Mouse (Mus musculus): ENCODE data around the gene Slc8a1. TPM values are rescaled to one million over a fixed set of nuclear protein-coding genes. Genes with fewer than 3 reads are reported as not detected.

The Slc8a1 gene
- polyA plus RNA-seq, 1 experiment from 2014 or later = 8.1 TPM

DNA sequence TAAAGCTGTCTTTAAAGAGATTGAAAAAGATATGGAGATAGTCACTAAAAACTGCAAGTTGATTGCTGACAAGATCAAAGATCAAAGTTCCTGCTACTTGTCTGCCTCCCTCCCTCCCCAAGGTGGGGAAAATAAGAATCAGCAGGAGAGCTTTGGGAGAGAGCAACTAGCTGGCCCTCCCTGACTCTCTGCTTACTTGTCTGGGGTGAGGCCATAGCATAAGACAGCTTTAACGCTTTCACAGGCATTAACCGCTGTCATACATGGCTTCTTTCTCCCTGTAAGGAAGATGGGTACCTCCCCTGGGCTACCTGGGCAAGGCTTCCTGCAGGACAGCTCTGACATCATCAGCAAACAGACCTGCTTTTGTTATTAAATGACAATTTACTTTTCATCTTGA lies 344.1 kb downstream of the Slc8a1 start:
- ATAC-seq (ENCODE audit: insufficient read depth) = no peak
- no peak overlapping the region for H3K4me2 ChIP-seq
- no peak for TF ChIP-seq CTCF (IDR thresholded peaks at IDR 0.05; ENCODE audit: low read depth)
- no peaks in the 10 kb centered on the region for H3K36me3 ChIP-seq (ENCODE audit: insufficient read depth)
- 35% methylated on average over 2 of the region's 2 CpGs for WGBS
- H3K9me3 ChIP-seq (ENCODE audit: low read depth, low read length) = no peaks in the 10 kb centered on the region
- no peaks in the 10 kb centered on the region for H3K27me3 ChIP-seq (ENCODE audit: insufficient read depth, low read length)
- peaks cover 14% of the 10 kb centered on the region for H3K4me1 ChIP-seq (ENCODE audit: insufficient read depth)
- H3K27ac ChIP-seq (ENCODE audit: low read depth) = no peak overlapping the region
- no peak for DNase-seq
- no peak overlapping the region for H3K9ac ChIP-seq
- H3K4me3 ChIP-seq (ENCODE audit: low read depth, low read length) = no peak overlapping the region

- Histone ChIP-seq H3K9me3 (ENCODE audit: low read depth, low read length) (no peaks in the 10 kb centered on the region), H3K27me3 (ENCODE audit: insufficient read depth, low read length) (no peaks in the 10 kb centered on the region), H3K36me3 (ENCODE audit: insufficient read depth) (peaks cover 3% of the 10 kb centered on the region; the same call in 1 of the 2 replicates), H3K4me1 (ENCODE audit: insufficient read depth) (peaks cover 14% of the 10 kb centered on the region), H3K27ac (ENCODE audit: low read depth) (no peak overlapping the region), H3K4me2 (no peak overlapping the region), H3K9ac (no peak overlapping the region), H3K4me3 (ENCODE audit: low read depth, low read length) (no peak overlapping the region)
- no peak for TF ChIP-seq CTCF (IDR thresholded peaks at IDR 0.05; ENCODE audit: low read depth)
- peak; percentile 77 for ATAC-seq (ENCODE audit: insufficient read depth)
- peak; percentile 82 for DNase-seq
- 30% methylated on average over 4 of the region's 4 CpGs for WGBS
Observed at GRCm38 (mm10) chr17:81393040-81393439, 345.1 kb downstream of the Slc8a1 start.

- Histone ChIP-seq H3K9me3 (ENCODE audit: low read depth, low read length) (no peaks in the 10 kb centered on the region), H3K36me3 (ENCODE audit: insufficient read depth) (peaks cover 8% of the 10 kb centered on the region; the same call in 1 of the 2 replicates), H3K4me3 (ENCODE audit: low read depth, low read length) (no peak overlapping the region), H3K4me1 (ENCODE audit: insufficient read depth) (peaks cover 14% of the 10 kb centered on the region), H3K27ac (ENCODE audit: low read depth) (no peak overlapping the region), H3K27me3 (ENCODE audit: insufficient read depth, low read length) (no peaks in the 10 kb centered on the region), H3K4me2 (no peak overlapping the region), H3K9ac (no peak overlapping the region)
- 46% methylated on average over 7 of the region's 7 CpGs for WGBS
- ATAC-seq (ENCODE audit: insufficient read depth) (peak; percentile 32; the same call in 1 of the 2 replicates), DNase-seq (no peak)
- TF ChIP-seq CTCF (IDR thresholded peaks at IDR 0.05; ENCODE audit: low read depth) = no peak
Observed at GRCm38 (mm10) chr17:81391478-81391877, 346.7 kb downstream of the Slc8a1 start.

- no peaks in the 10 kb centered on the region for H3K27me3 ChIP-seq (ENCODE audit: insufficient read depth, low read length)
- H3K4me2 ChIP-seq = no peak overlapping the region
- peaks cover 8% of the 10 kb centered on the region; the same call in 1 of the 2 replicates for H3K36me3 ChIP-seq (ENCODE audit: insufficient read depth)
- H3K9ac ChIP-seq = no peak overlapping the region
- H3K4me1 ChIP-seq (ENCODE audit: insufficient read depth) = peaks cover 14% of the 10 kb centered on the region
- H3K27ac ChIP-seq (ENCODE audit: low read depth) = no peak overlapping the region
- no peak for TF ChIP-seq CTCF (IDR thresholded peaks at IDR 0.05; ENCODE audit: low read depth)
- no peak; the same call in 1 of the 2 replicates for ATAC-seq (ENCODE audit: insufficient read depth)
- no peak overlapping the region for H3K4me3 ChIP-seq (ENCODE audit: low read depth, low read length)
- DNase-seq = peak; percentile 7
- WGBS = 76% methylated on average over 3 of the region's 3 CpGs
- H3K9me3 ChIP-seq (ENCODE audit: low read depth, low read length) = no peaks in the 10 kb centered on the region
Observed at GRCm38 (mm10) chr17:81390790-81391189, 347.4 kb downstream of the Slc8a1 start.

DNA sequence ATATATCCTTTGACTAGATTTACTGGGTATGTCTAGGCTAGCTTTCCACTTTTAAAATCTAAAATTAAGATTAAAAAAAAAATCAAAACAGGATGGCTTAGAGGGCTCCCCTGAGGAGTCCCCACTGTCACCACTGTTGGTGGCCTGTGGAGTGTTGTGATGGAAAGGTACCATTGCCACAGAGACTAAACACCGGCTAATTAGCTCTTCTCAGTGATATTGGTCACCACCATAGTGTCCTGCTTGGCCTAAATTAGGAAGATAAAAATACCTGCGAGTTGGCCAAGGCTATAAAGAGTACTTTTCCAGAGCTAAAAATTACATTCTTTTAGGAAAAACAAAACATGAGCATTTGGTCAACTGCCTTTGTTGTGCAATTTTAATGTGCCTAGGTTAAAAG lies 352.1 kb downstream of the Slc8a1 start:
- Histone ChIP-seq H3K27me3 (ENCODE audit: insufficient read depth, low read length) (no peaks in the 10 kb centered on the region), H3K4me1 (ENCODE audit: insufficient read depth) (no peaks in the 10 kb centered on the region), H3K9me3 (ENCODE audit: low read depth, low read length) (no peaks in the 10 kb centered on the region), H3K4me2 (no peak overlapping the region), H3K9ac (no peak overlapping the region), H3K27ac (ENCODE audit: low read depth) (no peak overlapping the region), H3K4me3 (ENCODE audit: low read depth, low read length) (no peak overlapping the region), H3K36me3 (ENCODE audit: insufficient read depth) (peaks cover 8% of the 10 kb centered on the region; the same call in 1 of the 2 replicates)
- ATAC-seq (ENCODE audit: insufficient read depth) (no peak), DNase-seq (no peak)
- TF ChIP-seq CTCF (IDR thresholded peaks at IDR 0.05; ENCODE audit: low read depth) = no peak
- WGBS = 81% methylated on average over 2 of the region's 2 CpGs

DNA sequence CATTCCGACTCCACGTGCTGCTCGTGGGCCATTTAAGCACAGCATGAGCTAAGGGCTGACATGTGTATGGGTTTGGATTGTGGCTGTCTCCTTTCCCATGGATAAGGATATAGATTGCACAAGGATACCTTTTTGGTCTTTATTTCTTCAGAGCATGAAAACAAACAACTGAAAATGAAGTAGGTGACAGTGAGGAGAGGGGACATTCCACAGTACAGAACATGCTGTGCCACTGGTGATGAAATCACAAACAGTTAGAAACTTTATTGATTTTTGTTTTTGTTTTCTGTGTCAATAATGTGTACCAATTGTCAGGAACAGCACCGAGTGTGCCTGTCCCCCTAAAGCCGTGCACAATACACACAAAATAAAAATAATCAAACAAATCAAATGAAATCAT lies 352.7 kb downstream of the Slc8a1 start:
- no peak overlapping the region for H3K9ac ChIP-seq
- no peak for DNase-seq
- H3K4me3 ChIP-seq (ENCODE audit: low read depth, low read length) = no peak overlapping the region
- H3K27ac ChIP-seq (ENCODE audit: low read depth) = no peak overlapping the region
- TF ChIP-seq CTCF (IDR thresholded peaks at IDR 0.05; ENCODE audit: low read depth) = no peak
- no peaks in the 10 kb centered on the region for H3K9me3 ChIP-seq (ENCODE audit: low read depth, low read length)
- H3K4me1 ChIP-seq (ENCODE audit: insufficient read depth) = no peaks in the 10 kb centered on the region
- peaks cover 8% of the 10 kb centered on the region; the same call in 1 of the 2 replicates for H3K36me3 ChIP-seq (ENCODE audit: insufficient read depth)
- 67% methylated on average over 5 of the region's 5 CpGs for WGBS
- no peak for ATAC-seq (ENCODE audit: insufficient read depth)
- no peak overlapping the region for H3K4me2 ChIP-seq
- H3K27me3 ChIP-seq (ENCODE audit: insufficient read depth, low read length) = no peaks in the 10 kb centered on the region

- no peak overlapping the region for H3K4me2 ChIP-seq
- H3K9ac ChIP-seq = no peak overlapping the region
- H3K4me3 ChIP-seq (ENCODE audit: low read depth, low read length) = no peak overlapping the region
- TF ChIP-seq CTCF (IDR thresholded peaks at IDR 0.05; ENCODE audit: low read depth) = no peak
- no peaks in the 10 kb centered on the region for H3K27me3 ChIP-seq (ENCODE audit: insufficient read depth, low read length)
- DNase-seq (no peak), ATAC-seq (ENCODE audit: insufficient read depth) (no peak)
- no peaks in the 10 kb centered on the region for H3K4me1 ChIP-seq (ENCODE audit: insufficient read depth)
- WGBS = 92% methylated on average over 4 of the region's 4 CpGs
- H3K27ac ChIP-seq (ENCODE audit: low read depth) = no peak overlapping the region
- peaks cover 8% of the 10 kb centered on the region; the same call in 1 of the 2 replicates for H3K36me3 ChIP-seq (ENCODE audit: insufficient read depth)
- no peaks in the 10 kb centered on the region for H3K9me3 ChIP-seq (ENCODE audit: low read depth, low read length)
Observed at GRCm38 (mm10) chr17:81383461-81383860, 354.7 kb downstream of the Slc8a1 start.

DNA sequence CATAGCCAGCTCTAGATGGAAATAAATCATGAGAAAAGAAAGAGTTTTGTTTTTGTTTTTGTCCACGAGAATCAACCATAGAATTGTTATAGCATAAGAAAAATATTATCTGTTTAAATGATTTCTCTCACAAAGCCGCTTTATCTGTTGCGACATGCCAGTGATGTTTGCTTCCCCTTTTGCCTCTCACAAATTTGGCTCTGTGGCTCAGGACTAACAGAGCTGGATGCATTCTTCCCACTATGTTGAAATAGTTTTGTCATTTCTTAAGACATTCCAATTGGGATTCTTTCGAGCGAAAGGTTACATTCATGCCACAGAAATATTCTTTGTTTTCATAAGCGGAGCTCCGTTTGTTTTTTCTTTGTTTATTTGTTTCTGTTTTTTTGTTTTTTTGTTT lies 359.7 kb downstream of the Slc8a1 start:
- Histone ChIP-seq H3K9me3 (ENCODE audit: low read depth, low read length) (no peaks in the 10 kb centered on the region), H3K4me1 (ENCODE audit: insufficient read depth) (no peaks in the 10 kb centered on the region), H3K36me3 (ENCODE audit: insufficient read depth) (no peaks in the 10 kb centered on the region), H3K4me3 (ENCODE audit: low read depth, low read length) (no peak overlapping the region), H3K27ac (ENCODE audit: low read depth) (no peak overlapping the region), H3K27me3 (ENCODE audit: insufficient read depth, low read length) (no peaks in the 10 kb centered on the region), H3K9ac (no peak overlapping the region), H3K4me2 (no peak overlapping the region)
- WGBS = 63% methylated on average over 7 of the region's 7 CpGs
- peak; percentile 61 for DNase-seq
- no peak for TF ChIP-seq CTCF (IDR thresholded peaks at IDR 0.05; ENCODE audit: low read depth)
- ATAC-seq (ENCODE audit: insufficient read depth) = no peak

Measured in lung, embryonic 14.5 days (tissue).